Mouse (Mus musculus) liver, embryonic 18 days (tissue): ENCODE data around the gene Fam90a1b. TPM values are rescaled to one million over a fixed set of nuclear protein-coding genes. Genes with fewer than 3 reads are reported as not detected.

Source experiments
- polyA plus RNA-seq: library from polyadenylated mRNA; depleted of rRNA; stranded (reverse); fragments of >200 nt; gene quantifications from 2 replicates; pipeline ENCODE4 v1.2.3, GENCODE M21; 2012; rRNA removed

The Fam90a1b gene
- not detected in 2 replicates for polyA plus RNA-seq

DNA sequence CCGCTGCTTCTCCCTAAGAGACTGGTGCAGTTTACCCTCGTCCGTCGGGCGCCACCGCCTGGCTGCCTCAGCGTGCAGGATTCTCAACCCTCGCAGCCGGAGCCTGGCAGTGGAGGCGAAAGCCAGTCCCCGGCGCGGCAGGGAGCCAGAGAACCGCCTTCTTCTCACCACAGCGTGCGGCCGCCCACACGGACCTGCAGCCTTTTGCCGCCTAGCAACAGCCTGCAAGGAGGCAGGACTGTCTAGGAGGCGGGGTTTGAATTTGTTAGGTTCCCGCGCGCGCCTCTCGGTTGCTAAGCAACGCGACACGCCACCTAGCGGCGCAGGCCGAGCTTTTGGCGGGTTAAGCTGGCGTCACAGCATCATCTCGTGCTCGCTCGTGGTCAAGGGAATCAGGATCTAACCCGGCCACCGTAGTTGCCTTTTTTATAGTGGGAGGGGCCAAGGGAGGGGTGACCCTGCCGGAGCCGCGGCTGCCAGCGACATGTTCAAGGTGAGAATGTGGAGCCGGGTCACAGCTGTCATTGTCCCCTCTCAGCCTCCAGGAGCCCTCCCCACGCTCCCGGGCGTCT is at the start of gene Fam90a1b, which contains the start of gene Apoo:
TSS of gene Fam90a1b (minus strand) at position 108 of the 572 bp plus-strand sequence.
TSS of gene Apoo (plus strand) at position 448 of the 572 bp plus-strand sequence.

Other genes starting within 250 kb of the Fam90a1b start
- 4.4 and 4.9 TPM in 2 replicates for gene Zfx, start 243.1 kb downstream of the Fam90a1b start, polyA plus RNA-seq
- 26.1 and 39.5 TPM in 2 replicates for gene Eif2s3x, start 153.9 kb downstream of the Fam90a1b start, polyA plus RNA-seq
- 1.5 and 1.9 TPM in 2 replicates for gene Klhl15, start 132.2 kb downstream of the Fam90a1b start, polyA plus RNA-seq
- 10.8 and 11.7 TPM in 2 replicates for gene Apoo, start 340 bp upstream of the Fam90a1b start, polyA plus RNA-seq
- 95.2 and 103 TPM in 2 replicates for gene Maged1, start 175.4 kb upstream of the Fam90a1b start, polyA plus RNA-seq